Mouse (Mus musculus) naive thymus-derived CD4-positive, alpha-beta T cell, adult 2 months (primary cell): ENCODE results near the gene Rbm19.

Source experiments
- DNase-seq: peaks from one replicate; pipeline ENCODE4 v3.0.0-alpha.2; 2011; ENCODE audit warnings: low read depth

The Rbm19 gene

GRCm38 (mm10) chr5:120165061-120165942, 49.0 kb downstream of the Rbm19 start:
- no peak for DNase-seq

- no peak for DNase-seq
Measured at GRCm38 (mm10) chr5:120167787-120168325, 51.6 kb downstream of the Rbm19 start.

- DNase-seq = no peak
Measured at GRCm38 (mm10) chr5:120171865-120172728, 55.8 kb downstream of the Rbm19 start.

- no peak for DNase-seq
Measured at GRCm38 (mm10) chr5:120172729-120173101, 56.5 kb downstream of the Rbm19 start.

- DNase-seq = no peak
Measured at GRCm38 (mm10) chr5:120174317-120174716, 58.1 kb downstream of the Rbm19 start.

- DNase-seq = no peak
Measured at GRCm38 (mm10) chr5:120175217-120175616, 59.0 kb downstream of the Rbm19 start.

GRCm38 (mm10) chr5:120176246-120177065, 60.2 kb downstream of the Rbm19 start:
- DNase-seq = no peak

- DNase-seq = no peak
Measured at GRCm38 (mm10) chr5:120177066-120177340, 60.7 kb downstream of the Rbm19 start.

GRCm38 (mm10) chr5:120180102-120180501, 63.8 kb downstream of the Rbm19 start:
- no peak for DNase-seq

GRCm38 (mm10) chr5:120181384-120181783, 65.1 kb downstream of the Rbm19 start:
- no peak for DNase-seq

- DNase-seq = no peak
Measured at GRCm38 (mm10) chr5:120183321-120183720, 67.1 kb downstream of the Rbm19 start.

- no peak for DNase-seq
Measured at GRCm38 (mm10) chr5:120183790-120184189, 67.5 kb downstream of the Rbm19 start.

GRCm38 (mm10) chr5:120185949-120186348, 69.7 kb downstream of the Rbm19 start:
- no peak for DNase-seq

GRCm38 (mm10) chr5:120188541-120188940, 72.3 kb downstream of the Rbm19 start:
- no peak for DNase-seq

GRCm38 (mm10) chr5:120190001-120190582, 73.8 kb downstream of the Rbm19 start:
- no peak for DNase-seq

- no peak for DNase-seq
Measured at GRCm38 (mm10) chr5:120191620-120192019, 75.4 kb downstream of the Rbm19 start.

GRCm38 (mm10) chr5:120194309-120194941, 78.2 kb downstream of the Rbm19 start:
- DNase-seq = no peak

- no peak for DNase-seq
Measured at GRCm38 (mm10) chr5:120194948-120195347, 78.7 kb downstream of the Rbm19 start.

GRCm38 (mm10) chr5:120196879-120197278, 80.6 kb downstream of the Rbm19 start:
- DNase-seq = no peak

- DNase-seq = no peak
Measured at GRCm38 (mm10) chr5:120197813-120198387, 81.6 kb downstream of the Rbm19 start.

- no peak for DNase-seq
Measured at GRCm38 (mm10) chr5:120199865-120200264, 83.6 kb downstream of the Rbm19 start.
